Mouse (Mus musculus) ES-E14 (cell line): ENCODE measurements at regions not wholly inside any gene's neighbourhood (a gene's known extent, or its start where the extent isn't known, plus 50 kb on each side); places are given as distances from the start of the nearest gene placed in this dataset.

Experiments used
- CHD2 ChIP-seq: IDR thresholded peaks from 2 replicates; pipeline ENCODE4 v1.6.1; 2014; ENCODE audit warnings: mild to moderate bottlenecking, low read depth, low read length, inconsistent platforms
- HCFC1 ChIP-seq: IDR thresholded peaks from 2 replicates; pipeline ENCODE4 v1.6.1; 2012; ENCODE audit warnings: low read length, inconsistent platforms, borderline replicate concordance; ENCODE audit not compliant: insufficient read depth
- MAFK ChIP-seq: IDR thresholded peaks from 2 replicates; pipeline ENCODE4 v1.6.1; 2014; ENCODE audit warnings: mild to moderate bottlenecking, low read depth, low read length, inconsistent platforms; ENCODE audit not compliant: insufficient read depth
- ZC3H11A ChIP-seq: IDR thresholded peaks from 2 replicates; pipeline ENCODE4 v1.6.1; 2012; ENCODE audit warnings: low read depth, mild to moderate bottlenecking, inconsistent platforms, low read length, borderline replicate concordance
- ZNF384 ChIP-seq: IDR thresholded peaks from 2 replicates; pipeline ENCODE4 v1.6.1; 2012; ENCODE audit warnings: low read depth, low read length, inconsistent platforms

DNA sequence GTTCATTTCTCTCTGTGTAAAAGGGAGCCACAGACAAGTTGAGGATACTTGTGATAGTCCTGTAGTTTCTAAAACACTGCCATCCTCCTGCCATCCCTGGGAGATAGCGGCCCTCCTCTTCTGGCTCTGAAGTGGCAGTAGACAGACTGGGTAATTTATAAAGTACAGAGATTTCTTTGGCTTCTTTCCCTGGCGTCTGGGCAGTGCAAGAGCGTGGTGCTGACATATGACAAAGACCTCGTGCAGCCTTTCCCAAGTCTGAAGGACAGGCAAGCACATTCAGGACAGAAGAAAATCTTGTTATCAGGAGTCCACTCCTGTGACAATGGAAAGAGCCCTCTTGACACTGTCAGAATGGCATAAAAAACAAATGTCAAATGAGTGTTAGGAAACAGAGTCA lies 175.9 kb upstream of the Rreb1 start:
- TF ChIP-seq ZC3H11A, result no peak
- TF ChIP-seq MAFK, result no peak
- no peak for TF ChIP-seq ZNF384
- no peak for TF ChIP-seq HCFC1
- no peak for TF ChIP-seq CHD2
